Mouse (Mus musculus): Measurements from ENCODE around the gene Acsm1.

The Acsm1 gene

GRCm38 (mm10) chr7:119670925-119671324 lies 64.1 kb downstream of the Acsm1 start:
- peak; percentile 36 for DNase-seq (ENCODE audit: low read depth, low spot score)

GRCm38 (mm10) chr7:119673465-119673864 lies 66.6 kb downstream of the Acsm1 start:
- DNase-seq (ENCODE audit: low read depth, low spot score) = peak; percentile 71

- no peak for DNase-seq (ENCODE audit: low read depth, low spot score)
Measured at GRCm38 (mm10) chr7:119680107-119680506, 73.3 kb downstream of the Acsm1 start.

DNA sequence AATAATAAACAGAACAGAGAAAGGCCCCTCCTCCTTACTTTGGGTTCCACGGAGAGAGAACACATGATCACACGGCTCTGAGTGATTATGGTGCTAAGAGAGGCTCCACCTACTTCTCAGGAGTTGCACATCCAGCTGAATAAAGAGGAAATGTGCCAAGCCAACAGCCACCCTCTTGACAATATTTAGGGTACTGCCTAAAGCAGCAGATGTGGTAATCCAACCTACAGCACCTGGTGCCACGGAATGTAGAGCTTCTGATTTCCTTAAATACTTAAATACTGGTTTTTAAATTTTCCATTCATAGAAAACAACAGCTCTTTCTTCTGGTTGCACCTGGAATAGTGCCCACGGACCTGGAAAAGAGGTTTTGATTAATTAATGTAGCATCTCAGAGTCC lies 75.9 kb downstream of the Acsm1 start:
- DNase-seq (ENCODE audit: low read depth, low spot score) = no peak

DNA sequence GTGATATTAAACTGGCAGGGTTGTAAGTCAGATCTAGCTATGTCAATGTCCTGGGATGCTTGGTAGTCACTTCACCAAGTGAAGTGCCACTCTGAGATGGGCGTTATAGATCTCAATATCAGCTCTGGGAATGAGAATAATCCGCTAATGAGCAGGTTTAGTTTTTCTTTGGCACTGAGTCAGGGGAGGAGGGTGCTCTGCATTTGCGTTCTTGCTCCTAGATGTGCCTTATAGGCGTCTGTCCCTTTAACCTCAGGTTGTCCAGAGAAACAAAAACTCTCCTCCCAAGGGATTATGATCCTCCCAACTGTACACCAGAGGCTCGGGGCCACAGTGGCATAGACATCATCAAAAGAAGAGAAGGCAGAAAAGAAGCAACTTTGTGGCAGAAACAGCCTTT lies 82.9 kb downstream of the Acsm1 start, which contains the start of gene Acsm4:
Acsm4 (plus strand) TSS at position 301 of the 400 bp plus-strand sequence.
- DNase-seq (ENCODE audit: low read depth, low spot score) = no peak

- no peak for DNase-seq (ENCODE audit: low read depth, low spot score)
Measured at GRCm38 (mm10) chr7:119692302-119692701, 85.5 kb downstream of the Acsm1 start.

- DNase-seq (ENCODE audit: low read depth, low spot score) = no peak
Measured at GRCm38 (mm10) chr7:119694926-119695325, 88.1 kb downstream of the Acsm1 start.
